Mouse (Mus musculus) gastrocnemius, postnatal 10 days (tissue): ENCODE data around the gene 4933414I15Rik. TPM values are rescaled to one million over a fixed set of nuclear protein-coding genes. Genes with fewer than 3 reads are reported as not detected.

Experiments
- DNase-seq: peaks from one replicate; pipeline ENCODE4 v3.0.0; 2021; ENCODE audit warnings: mixed read lengths
- long read RNA-seq, 2 experiments: library from polyadenylated mRNA; stranded (forward); transcript quantifications; one replicate each; pipeline ENCODE4 v2.0.0; 2021
- total RNA-seq, 2 experiments: library from RNA; stranded (reverse); gene quantifications; 2 replicates each; pipeline ENCODE4 v1.2.3; 2021

4933414I15Rik gene
- total RNA-seq = not detected
- long read RNA-seq, experiment 1 = 0 reads
- long read RNA-seq, experiment 2 = 0 reads

DNA sequence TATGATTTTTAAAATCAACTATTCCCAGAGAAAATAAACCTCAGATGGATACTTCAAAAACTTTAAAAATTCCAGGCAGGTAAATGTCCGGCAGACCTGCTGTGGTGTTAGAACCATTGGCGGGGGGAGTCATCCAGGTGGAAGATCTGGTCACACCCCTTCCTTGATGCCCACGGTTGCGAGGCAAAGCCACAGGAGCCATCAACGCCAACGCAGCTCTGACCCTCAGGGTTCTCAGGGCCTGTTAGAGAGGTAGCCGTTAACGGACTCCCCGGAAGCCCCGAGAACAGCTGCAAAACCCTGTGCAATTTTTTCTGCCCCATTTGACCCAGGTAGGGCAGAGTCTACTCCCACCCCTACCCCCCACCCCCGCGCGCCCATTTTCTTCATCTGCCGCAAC is at the start of gene 4933414I15Rik:
Gene 4933414I15Rik (minus strand): TSS at position 260 of the 400 bp plus-strand sequence.
- no peak for DNase-seq

- no peak for DNase-seq
Observed at GRCm38 (mm10) chr11:50981667-50982066, 38.1 kb upstream of the 4933414I15Rik start, which contains the start of gene Olfr1377. Gene Olfr1377, plus strand, starts transcription at chr11:50981967.

DNA sequence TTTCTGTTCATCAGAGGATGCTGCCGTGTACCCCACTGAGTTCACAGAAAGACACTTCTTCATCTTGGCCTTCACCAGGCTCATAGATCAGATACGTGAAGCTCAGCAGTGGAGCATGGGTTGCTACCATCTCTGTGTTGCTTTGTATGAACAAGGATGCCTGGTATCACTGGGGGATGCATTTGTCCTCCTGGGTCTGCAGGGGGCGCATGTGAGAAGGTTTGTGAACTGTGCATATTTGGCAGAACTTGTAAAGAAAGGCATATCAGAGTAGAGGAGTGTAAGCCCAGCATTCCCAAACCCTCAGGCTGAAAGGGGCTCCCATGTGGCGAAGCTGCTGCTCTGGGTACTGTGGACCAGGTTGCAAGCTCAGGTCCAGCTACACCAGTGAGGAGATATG is 33.7 kb upstream of the 4933414I15Rik start:
- no peak for DNase-seq

DNA sequence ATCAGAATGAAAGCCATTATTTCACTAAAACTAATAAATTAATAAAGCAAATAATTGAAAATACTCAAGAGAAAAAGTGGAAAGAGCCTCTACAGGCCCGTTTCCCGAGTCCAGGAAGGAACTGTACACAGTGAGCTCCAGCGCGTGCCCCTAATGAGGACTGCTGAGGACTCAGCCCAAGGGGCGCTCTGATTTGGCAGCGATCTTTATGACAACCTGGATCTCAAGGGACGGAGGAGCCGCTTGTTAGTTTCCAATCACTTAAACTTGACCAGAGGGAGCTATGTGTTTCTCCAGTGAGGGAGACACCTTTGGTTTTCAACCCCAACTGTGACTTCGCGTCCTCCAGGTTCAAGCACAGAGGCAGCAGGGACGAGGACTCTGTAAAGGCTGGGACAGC is 22.7 kb upstream of the 4933414I15Rik start, which contains the start of gene Olfr1378:
Gene Olfr1378 (plus strand): TSS at position 301 of the 400 bp plus-strand sequence.
- no peak for DNase-seq

GRCm38 (mm10) chr11:50964886-50965285 is 21.3 kb upstream of the 4933414I15Rik start:
- no peak for DNase-seq

- no peak for DNase-seq
Observed at GRCm38 (mm10) chr11:50953665-50954064, 10.1 kb upstream of the 4933414I15Rik start, which contains the start of gene Prop1. Gene Prop1, minus strand, starts transcription at chr11:50953765.

- DNase-seq = no peak
Observed at GRCm38 (mm10) chr11:50952290-50952689, 8.7 kb upstream of the 4933414I15Rik start.

GRCm38 (mm10) chr11:50942386-50942785 is 1.2 kb downstream of the 4933414I15Rik start:
- DNase-seq = no peak

- no peak for DNase-seq
Observed at GRCm38 (mm10) chr11:50939621-50940366, 3.8 kb downstream of the 4933414I15Rik start.

- DNase-seq = no peak
Observed at GRCm38 (mm10) chr11:50938435-50938834, 5.1 kb downstream of the 4933414I15Rik start.

DNA sequence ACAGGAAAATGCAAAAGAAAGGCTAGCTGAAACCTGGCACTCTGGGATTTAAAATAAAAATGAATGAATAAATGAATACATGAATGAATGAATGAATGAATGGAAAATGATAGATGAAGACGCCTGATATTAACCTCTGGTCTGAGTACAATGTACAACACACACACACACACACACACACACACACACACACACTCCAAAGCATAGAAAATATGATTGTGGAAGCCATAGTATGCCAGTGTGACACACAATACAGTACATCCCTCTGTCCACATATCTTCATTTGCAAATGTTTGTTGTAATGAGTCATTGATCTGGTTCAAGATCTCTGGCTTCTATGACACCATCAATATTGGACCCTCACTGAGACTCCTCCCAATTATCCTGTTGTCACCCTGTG is 11.5 kb downstream of the 4933414I15Rik start:
- DNase-seq = no peak

GRCm38 (mm10) chr11:50931451-50931866 is 12.1 kb downstream of the 4933414I15Rik start, which contains the start of gene Zfp354b:
Gene Zfp354b, minus strand, starts transcription at chr11:50931633.
- DNase-seq = peak; percentile 68

- no peak for DNase-seq
Observed at GRCm38 (mm10) chr11:50931021-50931420, 12.5 kb downstream of the 4933414I15Rik start.

DNA sequence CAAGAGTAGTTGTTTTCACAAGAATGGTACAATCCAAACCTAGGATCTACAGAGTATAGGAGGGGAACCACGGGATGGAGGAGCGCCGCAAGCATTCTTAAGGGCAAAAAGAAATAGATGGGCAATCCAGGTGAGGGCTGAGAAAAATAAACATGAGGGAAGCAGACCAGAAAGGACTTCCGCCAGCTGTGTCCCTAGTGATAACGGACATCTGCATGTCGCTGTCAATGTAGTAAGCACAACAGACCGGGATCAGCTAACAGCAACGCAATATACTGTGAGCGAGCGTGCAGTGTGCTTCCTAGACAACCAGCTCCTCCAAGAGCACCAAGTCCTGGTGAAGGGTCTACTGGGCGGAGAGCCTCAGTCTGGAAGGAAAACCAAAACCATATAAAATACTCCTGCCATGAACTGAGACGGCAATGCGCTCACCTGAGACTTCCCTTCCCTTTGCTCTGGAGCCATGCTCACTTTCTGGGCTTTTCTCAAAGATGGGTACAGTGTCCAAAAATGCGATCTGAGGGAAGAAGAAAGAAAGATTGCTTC is 13.0 kb downstream of the 4933414I15Rik start:
- DNase-seq = no peak

DNA sequence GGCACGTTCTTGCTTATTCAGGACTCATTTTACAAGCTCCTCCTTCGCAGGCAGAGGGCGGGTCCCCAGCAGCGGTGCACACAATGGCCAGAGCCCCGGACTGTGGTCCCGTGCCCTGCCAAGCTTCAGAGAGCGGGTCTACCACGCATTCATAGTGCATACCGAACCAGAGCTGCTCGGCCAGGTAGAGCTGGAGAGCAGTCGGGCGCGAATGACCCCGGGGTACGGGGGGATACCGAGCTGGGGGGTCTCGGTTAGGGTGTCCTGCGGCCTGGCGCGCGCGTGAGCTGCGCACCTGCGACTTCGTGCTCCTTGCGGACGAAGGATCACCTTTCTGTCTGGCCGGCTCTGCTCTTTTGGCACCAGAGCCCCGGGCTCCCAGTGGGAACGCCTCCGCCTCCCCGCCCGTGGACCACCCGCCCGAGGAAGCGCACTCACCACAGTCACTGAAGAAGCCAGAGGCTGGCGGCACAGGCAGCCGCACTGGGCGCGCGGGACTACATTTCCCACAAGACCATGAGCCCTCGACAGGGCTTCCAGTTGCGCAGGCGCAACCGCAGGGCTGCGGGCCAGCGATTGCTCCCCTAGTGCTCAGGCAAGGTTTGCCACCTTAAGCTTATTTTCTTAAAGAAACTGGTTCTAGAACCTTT is 27.8 kb downstream of the 4933414I15Rik start, which contains the start of gene Zfp2:
Gene Zfp2 (minus strand): TSS at position 495 of the 650 bp plus-strand sequence.
- DNase-seq = peak; percentile 93

DNA sequence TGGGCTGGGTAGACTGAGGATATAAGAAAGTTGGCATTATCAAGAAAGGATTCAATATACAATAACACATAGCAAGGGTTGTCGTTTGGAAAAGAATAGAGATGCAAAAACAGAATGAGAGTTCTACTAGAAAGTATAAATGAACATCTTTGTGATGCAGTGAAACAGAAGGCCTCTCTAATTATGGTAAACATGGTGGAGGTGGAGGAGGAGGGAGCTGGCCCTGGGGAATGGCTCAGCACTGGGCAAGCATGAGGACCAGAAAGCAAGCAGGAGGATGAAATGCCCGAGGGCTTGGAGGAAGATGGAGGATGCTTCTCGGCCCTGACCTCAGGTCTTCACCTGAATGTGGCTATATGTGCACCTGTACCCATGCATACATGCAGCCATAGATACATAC is 29.1 kb downstream of the 4933414I15Rik start:
- no peak for DNase-seq

- DNase-seq = no peak
Observed at GRCm38 (mm10) chr11:50913301-50913700, 30.3 kb downstream of the 4933414I15Rik start.

DNA sequence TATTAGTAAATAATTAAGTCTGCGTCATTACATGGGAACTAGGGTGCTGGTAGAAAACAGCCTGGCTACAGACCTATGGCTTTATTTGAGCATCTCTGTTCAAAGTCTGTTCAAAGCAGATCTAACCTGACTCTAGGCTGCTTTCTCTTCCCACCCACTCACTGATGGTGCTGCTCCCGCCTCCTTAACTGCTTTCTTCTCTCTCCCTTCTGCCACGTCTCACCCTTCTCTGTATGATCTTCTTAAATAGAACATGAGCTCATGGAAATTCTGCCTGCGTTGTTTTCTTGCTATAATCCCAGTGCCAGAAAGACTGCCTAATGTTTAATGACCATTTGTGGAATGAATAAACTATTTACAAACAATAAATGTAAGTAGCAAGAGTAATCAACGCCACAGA is 35.4 kb downstream of the 4933414I15Rik start:
- DNase-seq = no peak

- no peak for DNase-seq
Observed at GRCm38 (mm10) chr11:50897359-50897758, 46.2 kb downstream of the 4933414I15Rik start.

DNA sequence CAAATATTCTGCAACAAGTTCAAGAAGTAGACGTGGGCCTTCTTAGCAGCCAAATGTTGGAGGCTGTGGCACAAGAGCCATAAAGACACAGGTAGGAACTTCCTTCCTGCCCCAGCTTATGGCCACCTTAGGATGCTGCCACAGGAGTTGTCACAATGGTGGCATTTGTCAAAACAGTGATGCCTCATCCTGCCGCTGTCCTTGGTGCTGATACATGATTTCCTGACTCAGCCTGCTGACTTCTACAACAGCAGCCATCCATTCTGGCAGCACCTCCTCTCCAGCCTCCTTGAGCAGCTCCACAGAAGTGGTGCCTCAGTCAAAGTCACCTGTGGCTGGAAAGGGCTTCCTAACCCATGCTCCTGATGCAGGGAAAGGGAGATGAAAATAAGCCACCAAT is 51.1 kb downstream of the 4933414I15Rik start:
- DNase-seq = no peak
